Mouse (Mus musculus): Measurements from ENCODE around the gene Stam. TPM values are rescaled to one million over a fixed set of nuclear protein-coding genes. Genes with fewer than 3 reads are reported as not detected.

Stam gene
- polyA plus RNA-seq (2014; fragmentation: Illumina TruSeq; extraction: RNeasy Lipid Tissue Mini Kit (QIAGEN cat#74804); ENCODE audit: insufficient read depth, low read depth, low replicate concordance) = 16.1 TPM

DNA sequence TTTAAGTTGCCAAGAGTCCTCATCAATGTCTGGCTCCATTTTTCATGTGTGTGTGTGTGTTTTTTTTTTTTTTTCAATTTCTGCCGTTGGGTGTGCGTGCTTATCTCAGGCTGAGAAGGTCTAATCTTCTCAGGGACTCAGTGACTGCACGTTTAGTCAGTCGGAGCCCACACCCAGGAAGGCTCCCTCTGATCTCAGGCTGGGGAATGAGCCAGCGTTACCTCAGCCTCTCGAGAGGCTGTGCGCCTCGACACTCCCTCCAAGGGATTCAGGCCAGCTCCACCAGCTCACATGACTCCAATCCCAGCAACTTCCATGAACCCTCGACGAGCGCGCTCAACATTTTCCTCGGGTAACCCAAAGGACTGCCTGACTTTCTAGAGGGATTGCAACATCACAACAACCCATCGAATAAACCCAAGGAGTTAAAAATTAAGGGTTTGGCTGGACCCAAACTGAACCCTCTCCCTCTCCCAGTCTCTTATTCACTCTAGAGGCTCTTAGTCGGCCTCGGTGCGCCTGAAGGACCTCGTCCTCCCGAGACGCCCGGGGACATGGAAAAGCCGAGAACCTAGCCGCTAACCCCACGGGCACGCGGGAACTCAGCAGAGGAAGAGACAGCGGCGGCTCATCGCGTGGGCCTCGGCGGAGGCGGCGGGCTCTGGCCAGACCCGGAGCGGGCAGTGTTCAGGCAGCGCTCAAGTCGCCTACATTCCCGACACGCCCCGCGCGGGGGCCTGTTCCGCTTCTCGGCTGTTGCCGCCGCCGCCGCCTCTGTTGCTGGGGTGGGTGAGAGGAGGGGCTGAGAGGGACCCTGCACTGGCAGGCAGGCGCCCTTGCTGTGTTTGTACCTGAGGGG, at the start of gene Stam:
TSS of gene Stam (plus strand) at position 737 of the 859 bp plus-strand sequence.

DNA sequence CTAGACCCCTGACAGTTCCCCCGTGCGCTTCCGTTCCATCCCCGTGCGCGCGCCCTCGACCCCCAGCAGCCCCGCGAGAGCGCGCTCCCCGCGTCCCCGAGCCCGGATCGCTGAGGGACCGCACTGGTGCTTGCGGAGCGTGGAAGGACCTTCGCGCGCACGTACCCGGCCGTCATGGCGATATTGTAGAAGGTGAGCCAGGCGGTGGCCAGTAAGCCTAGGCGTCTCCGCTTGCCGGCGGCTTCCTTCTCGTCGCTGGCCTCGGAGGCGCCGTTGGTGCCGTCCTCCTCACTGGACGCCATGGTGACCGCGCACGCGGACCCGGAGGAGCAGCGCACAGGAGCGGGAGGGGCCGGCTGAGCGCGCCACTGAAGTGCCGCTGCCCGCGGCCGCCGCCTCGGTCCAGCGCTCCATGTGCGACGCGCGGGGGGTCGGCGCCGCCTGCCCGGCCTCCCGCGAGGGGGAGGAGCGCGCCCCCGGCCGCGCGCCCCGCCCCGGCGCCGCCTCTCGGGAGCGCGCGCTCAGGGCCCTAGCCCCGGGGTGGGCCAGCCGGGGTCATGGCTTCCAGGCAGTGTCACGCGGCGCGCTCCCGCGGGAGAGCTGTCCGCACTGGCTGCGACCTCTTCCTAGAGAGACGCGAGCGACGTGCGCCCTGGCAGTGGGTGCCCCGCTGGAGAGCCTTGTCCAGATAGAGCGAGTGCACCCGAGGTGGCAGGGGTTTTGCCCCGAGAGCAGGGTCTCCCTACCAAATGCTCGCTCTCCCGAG, 18.1 kb upstream of the Stam start, which contains the start of gene Hacd1:
TSS of gene Hacd1 (minus strand) at position 570 of the 766 bp plus-strand sequence.

GRCm38 (mm10) chr2:14174334-14174733, 100.4 kb downstream of the Stam start, which contains the start of gene Tmem236:
Tmem236 (plus strand) TSS chr2:14174523.

Other genes starting within 250 kb of the Stam start
- 18.8 TPM for gene Hacd1, start 18.0 kb upstream of the Stam start, polyA plus RNA-seq (2014; fragmentation: Illumina TruSeq; extraction: RNeasy Lipid Tissue Mini Kit (QIAGEN cat#74804); ENCODE audit: insufficient read depth, low read depth, low replicate concordance)
- not detected for gene Tmem236, start 100.4 kb downstream of the Stam start, polyA plus RNA-seq (2014; fragmentation: Illumina TruSeq; extraction: RNeasy Lipid Tissue Mini Kit (QIAGEN cat#74804); ENCODE audit: insufficient read depth, low read depth, low replicate concordance)
- gene Mrc1, start 155.3 kb downstream of the Stam start, polyA plus RNA-seq (2014; fragmentation: Illumina TruSeq; extraction: RNeasy Lipid Tissue Mini Kit (QIAGEN cat#74804); ENCODE audit: insufficient read depth, low read depth, low replicate concordance) = 21.2 TPM

All from lung, adult 10 weeks (tissue).